Mouse (Mus musculus): ENCODE measurements around the gene Dhx37. TPM values are rescaled to one million over a fixed set of nuclear protein-coding genes. Genes with fewer than 3 reads are reported as not detected.
"Not testable (repeated sequence)": the region's sequence is repeated elsewhere in the genome, so short reads cannot be mapped to it uniquely, and the experiment has no call there.

The Dhx37 gene
- polyA plus RNA-seq, 1 experiment from 2014 or later: 12.9 TPM

GRCm38 (mm10) chr5:125418636-125419035 is 15.3 kb downstream of the Dhx37 start:
- Histone ChIP-seq H3K36me3 (peaks cover 99% of the 10 kb centered on the region), H3K9me3 (no peaks in the 10 kb centered on the region), H3K27me3 (no peaks in the 10 kb centered on the region), H3K4me1 (no peaks in the 10 kb centered on the region), H3K9ac (no peak overlapping the region), H3K27ac (no peak overlapping the region), H3K4me2 (replicated peaks) (no peak overlapping the region), H3K4me3 (no peak overlapping the region)
- no peak for ATAC-seq (ENCODE audit: low FRiP score, low read depth)
- 89% methylated on average over 12 of the region's 12 CpGs for WGBS

GRCm38 (mm10) chr5:125416183-125416582 is 17.7 kb downstream of the Dhx37 start:
- no peak overlapping the region for H3K4me3 ChIP-seq
- H3K27ac ChIP-seq: no peak overlapping the region
- peaks cover 83% of the 10 kb centered on the region for H3K36me3 ChIP-seq
- H3K4me2 ChIP-seq (replicated peaks): no peak overlapping the region
- H3K9me3 ChIP-seq: no peaks in the 10 kb centered on the region
- no peak overlapping the region for H3K9ac ChIP-seq
- 91% methylated on average over 8 of the region's 8 CpGs for WGBS
- ATAC-seq (ENCODE audit: low FRiP score, low read depth): no peak
- no peaks in the 10 kb centered on the region for H3K4me1 ChIP-seq
- no peaks in the 10 kb centered on the region for H3K27me3 ChIP-seq

- no peaks in the 10 kb centered on the region for H3K9me3 ChIP-seq
- no peak overlapping the region for H3K9ac ChIP-seq
- H3K4me1 ChIP-seq: peaks cover 9% of the 10 kb centered on the region
- no peaks in the 10 kb centered on the region for H3K27me3 ChIP-seq
- WGBS: 82% methylated on average over 4 of the region's 4 CpGs
- H3K4me3 ChIP-seq: no peak overlapping the region
- H3K36me3 ChIP-seq: peaks cover 59% of the 10 kb centered on the region
- H3K27ac ChIP-seq: no peak overlapping the region
- no peak for ATAC-seq (ENCODE audit: low FRiP score, low read depth)
- H3K4me2 ChIP-seq (replicated peaks): no peak overlapping the region
These were observed 20.2 kb downstream of the Dhx37 start for GRCm38 (mm10) chr5:125413763-125414162.

- not testable (repeated sequence) for H3K9me3 ChIP-seq; H3K9ac ChIP-seq; H3K27me3 ChIP-seq; H3K4me2 ChIP-seq (replicated peaks); ATAC-seq (ENCODE audit: low FRiP score, low read depth); H3K4me3 ChIP-seq; H3K27ac ChIP-seq
- Histone ChIP-seq H3K36me3 (peaks cover 47% of the 10 kb centered on the region), H3K4me1 (peaks cover 12% of the 10 kb centered on the region)
- 93% methylated on average over 8 of the region's 8 CpGs for WGBS
These were observed 21.4 kb downstream of the Dhx37 start for GRCm38 (mm10) chr5:125412536-125412935.

GRCm38 (mm10) chr5:125411972-125412530 is 21.9 kb downstream of the Dhx37 start:
- Histone ChIP-seq H3K4me2 (replicated peaks) (no peak overlapping the region), H3K9me3 (no peaks in the 10 kb centered on the region), H3K27me3 (no peaks in the 10 kb centered on the region), H3K9ac (no peak overlapping the region), H3K27ac (no peak overlapping the region), H3K4me3 (no peak overlapping the region), H3K4me1 (peaks cover 17% of the 10 kb centered on the region), H3K36me3 (peaks cover 42% of the 10 kb centered on the region)
- ATAC-seq (ENCODE audit: low FRiP score, low read depth): no peak
- 62% methylated on average over 5 of the region's 5 CpGs for WGBS

GRCm38 (mm10) chr5:125409348-125410090 is 24.4 kb downstream of the Dhx37 start:
- Histone ChIP-seq H3K4me1 (peaks cover 22% of the 10 kb centered on the region), H3K9ac (0 out of 2 replicates have a peak overlapping the region, but pooled peaks have one; percentile 9), H3K4me3 (peak overlapping the region; percentile 35), H3K4me2 (replicated peaks) (peak overlapping the region; percentile 52), H3K27me3 (no peaks in the 10 kb centered on the region), H3K36me3 (peaks cover 17% of the 10 kb centered on the region), H3K9me3 (no peaks in the 10 kb centered on the region), H3K27ac (no peak overlapping the region)
- WGBS: 9% methylated on average over 20 of the region's 20 CpGs
- peak; percentile 44; the same call in 1 of the 2 replicates for ATAC-seq (ENCODE audit: low FRiP score, low read depth)

- H3K4me2 ChIP-seq (replicated peaks): peak overlapping the region; percentile 52
- H3K4me3 ChIP-seq: peak overlapping the region; percentile 35
- peaks cover 23% of the 10 kb centered on the region for H3K4me1 ChIP-seq
- no peak overlapping the region for H3K9ac ChIP-seq
- H3K27ac ChIP-seq: no peak overlapping the region
- no peaks in the 10 kb centered on the region for H3K9me3 ChIP-seq
- WGBS: 2% methylated on average over 13 of the region's 13 CpGs
- H3K36me3 ChIP-seq: peaks cover 11% of the 10 kb centered on the region
- H3K27me3 ChIP-seq: no peaks in the 10 kb centered on the region
- peak; percentile 55 for ATAC-seq (ENCODE audit: low FRiP score, low read depth)
These were observed 25.1 kb downstream of the Dhx37 start for GRCm38 (mm10) chr5:125408842-125409241.

GRCm38 (mm10) chr5:125407910-125408575 is 25.9 kb downstream of the Dhx37 start:
- WGBS: 72% methylated on average over 14 of the region's 14 CpGs
- Histone ChIP-seq H3K4me2 (replicated peaks) (peak overlapping the region; percentile 52; the same call in 1 of the 2 replicates), H3K36me3 (peaks cover 3% of the 10 kb centered on the region), H3K9me3 (no peaks in the 10 kb centered on the region), H3K27me3 (peaks cover 2% of the 10 kb centered on the region; the same call in 1 of the 2 replicates), H3K4me3 (no peak overlapping the region), H3K4me1 (peaks cover 25% of the 10 kb centered on the region), H3K27ac (no peak overlapping the region), H3K9ac (no peak overlapping the region)
- no peak for ATAC-seq (ENCODE audit: low FRiP score, low read depth)

- H3K27me3 ChIP-seq: peaks cover 7% of the 10 kb centered on the region; the same call in 1 of the 2 replicates
- H3K4me1 ChIP-seq: peaks cover 25% of the 10 kb centered on the region
- H3K4me3 ChIP-seq: peak overlapping the region; percentile 59
- ATAC-seq (ENCODE audit: low FRiP score, low read depth): no peak
- peak overlapping the region; percentile 84; the same call in 1 of the 2 replicates for H3K27ac ChIP-seq
- H3K36me3 ChIP-seq: no peaks in the 10 kb centered on the region
- 53% methylated on average over 13 of the region's 13 CpGs for WGBS
- H3K4me2 ChIP-seq (replicated peaks): peak overlapping the region; percentile 68
- no peaks in the 10 kb centered on the region for H3K9me3 ChIP-seq
- peak overlapping the region; percentile 72 for H3K9ac ChIP-seq
These were observed 26.7 kb downstream of the Dhx37 start for GRCm38 (mm10) chr5:125407020-125407830.

- H3K27ac ChIP-seq: peak overlapping the region; percentile 84
- no peaks in the 10 kb centered on the region for H3K9me3 ChIP-seq
- 2% methylated on average over 20 of the region's 20 CpGs for WGBS
- peak overlapping the region; percentile 59 for H3K4me3 ChIP-seq
- H3K27me3 ChIP-seq: peaks cover 7% of the 10 kb centered on the region; the same call in 1 of the 2 replicates
- peak overlapping the region; percentile 72 for H3K9ac ChIP-seq
- peak overlapping the region; percentile 68 for H3K4me2 ChIP-seq (replicated peaks)
- H3K36me3 ChIP-seq: no peaks in the 10 kb centered on the region
- H3K4me1 ChIP-seq: peaks cover 25% of the 10 kb centered on the region
- ATAC-seq (ENCODE audit: low FRiP score, low read depth): peak; percentile 20; the same call in 1 of the 2 replicates
These were observed 27.5 kb downstream of the Dhx37 start for GRCm38 (mm10) chr5:125406322-125407016.

All from limb, embryonic 13.5 days (tissue).